17 mouse cellular contexts compared by ENCODE assay signal in genomic region chr19:32923911-32924310, GRCm38 (mm10).
"Had no signal": no experiment of that assay in that cellular context is flagged by ENCODE, and none has a peak within 500 bp of the region (broad histone marks: within the 10 kb centered on the region; RNA-seq: fewer than 3 reads in every experiment).

No protein-coding gene starts in this region.

- H3K9me3 ChIP-seq: limb, embryonic 12.5 days; limb, embryonic 15.5 days; liver, embryonic 15.5 days; lung, embryonic 15.5 days had no signal

- H3K27ac ChIP-seq: limb, embryonic 12.5 days; limb, embryonic 15.5 days; liver, embryonic 15.5 days; lung, embryonic 15.5 days had no signal

- H3K4me2 ChIP-seq: limb, embryonic 12.5 days; limb, embryonic 15.5 days; liver, embryonic 11.5 days; liver, embryonic 15.5 days; lung, embryonic 15.5 days; midbrain, embryonic 11.5 days had no signal

- H3K4me1 ChIP-seq: liver, embryonic 15.5 days had no signal

- DNase-seq: kidney, adult 9 months; kidney, postnatal 14 days; left cerebral cortex, postnatal 4 days; lung, adult 18-20 months; lung, postnatal 14 days; lung, postnatal 4 days; midbrain, embryonic 14.5 days; right cerebral cortex, postnatal 25 days; spleen, adult 18-20 months; thymus, adult 2 months; thymus, postnatal 36 days had no signal

- H3K9ac ChIP-seq: limb, embryonic 12.5 days; limb, embryonic 15.5 days; liver, embryonic 15.5 days; lung, embryonic 15.5 days had no signal

- H3K27me3 ChIP-seq: limb, embryonic 12.5 days; limb, embryonic 15.5 days; liver, embryonic 15.5 days; lung, embryonic 15.5 days had no signal

- H3K4me3 ChIP-seq: limb, embryonic 12.5 days; limb, embryonic 15.5 days; liver, embryonic 15.5 days; lung, embryonic 15.5 days had no signal

- H3K36me3 ChIP-seq: limb, embryonic 12.5 days; limb, embryonic 15.5 days; liver, embryonic 15.5 days; lung, embryonic 15.5 days had no signal
